Mouse (Mus musculus) MEL (cell line): ENCODE data around the gene Degs2.

Experiments used
- CHD1 ChIP-seq: IDR thresholded peaks from 2 replicates; pipeline ENCODE4 v1.6.1; 2012; ENCODE audit warnings: low read depth, mild to moderate bottlenecking, inconsistent platforms, low read length, improper control_type of control experiment
- CHD2 ChIP-seq: IDR thresholded peaks from 2 replicates; pipeline ENCODE4 v1.6.1; 2011; ENCODE audit warnings: low read length, improper control_type of control experiment
- E2F4 ChIP-seq: IDR thresholded peaks from 2 replicates; pipeline ENCODE4 v1.6.1; 2011; ENCODE audit warnings: low read depth, low read length, improper control_type of control experiment, borderline replicate concordance
- EP300 ChIP-seq, 2 experiments: IDR thresholded peaks; 2 replicates each; pipeline ENCODE4 v1.6.1; 2011; ENCODE audit warnings: improper control_type of control experiment in 2 of 2, low read length in 2 of 2, low read depth in 1 of 2, mild to moderate bottlenecking in 1 of 2
- GABPA ChIP-seq: IDR thresholded peaks from 2 replicates; pipeline ENCODE4 v1.6.1; 2012; ENCODE audit warnings: low read depth, mild to moderate bottlenecking, inconsistent platforms, low read length, improper control_type of control experiment, moderate library complexity
- MXI1 ChIP-seq: IDR thresholded peaks from 2 replicates; pipeline ENCODE4 v1.6.1; 2011; ENCODE audit warnings: mild to moderate bottlenecking, low read depth, low read length, improper control_type of control experiment
- POLR2A ChIP-seq, 2 experiments: IDR thresholded peaks; 2 replicates each; pipeline ENCODE4 v1.6.1; 2011 to 2012; ENCODE audit warnings: low read length in 2 of 2, mild to moderate bottlenecking in 2 of 2, control low read depth in 1 of 2, improper control_type of control experiment in 1 of 2, low read depth in 1 of 2, moderate library complexity in 1 of 2; ENCODE audit not compliant: control insufficient read depth in 1 of 2, insufficient read depth in 1 of 2, poor library complexity in 1 of 2
- ZC3H11A ChIP-seq: IDR thresholded peaks from 2 replicates; pipeline ENCODE4 v1.6.1; 2012; ENCODE audit warnings: low read depth, mild to moderate bottlenecking, inconsistent platforms, low read length, improper control_type of control experiment

- TF ChIP-seq E2F4 (no peak), GABPA (no peak), POLR2A (IDR thresholded peaks at IDR 0.05; ENCODE audit: control insufficient read depth in 1 of 2, insufficient read depth in 1 of 2, low read depth in 1 of 2, low read length in 2 of 2, poor library complexity in 1 of 2) (no peak), CHD2 (no peak), MXI1 (no peak), ZC3H11A (no peak), CHD1 (no peak), EP300 (IDR thresholded peaks at IDR 0.05; ENCODE audit: low read depth in 1 of 2, low read length in 2 of 2) (no peak)
Measured at GRCm38 (mm10) chr12:108709964-108710765, 8.1 kb upstream of the Degs2 start.
